Mouse (Mus musculus): Measurements from ENCODE around the gene Tgoln1.

Tgoln1 gene

GRCm38 (mm10) chr6:72616643-72617288 lies at the start of gene Tgoln1:
TSS of gene Tgoln1 (minus strand) at chr6:72617000.
- DNase-seq (ENCODE audit: low spot score in 2 of 2): peak; percentile 92 to 93

- DNase-seq (ENCODE audit: low spot score in 2 of 2): no peak
Measured at GRCm38 (mm10) chr6:72664290-72664689, 47.5 kb upstream of the Tgoln1 start.

- DNase-seq (ENCODE audit: low spot score in 2 of 2): no peak
Measured at GRCm38 (mm10) chr6:72663000-72663399, 46.2 kb upstream of the Tgoln1 start.

GRCm38 (mm10) chr6:72660391-72660720 lies 43.6 kb upstream of the Tgoln1 start:
- DNase-seq (ENCODE audit: low spot score in 2 of 2): no peak

GRCm38 (mm10) chr6:72659717-72660390 lies 43.1 kb upstream of the Tgoln1 start:
- no peak for DNase-seq (ENCODE audit: low spot score in 2 of 2)

- no peak for DNase-seq (ENCODE audit: low spot score in 2 of 2)
Measured at GRCm38 (mm10) chr6:72658006-72658405, 41.2 kb upstream of the Tgoln1 start.

- DNase-seq (ENCODE audit: low spot score in 2 of 2): no peak
Measured at GRCm38 (mm10) chr6:72656053-72656442, 39.2 kb upstream of the Tgoln1 start.

- DNase-seq (ENCODE audit: low spot score in 2 of 2): peak; percentile 66 to 75
Measured at GRCm38 (mm10) chr6:72655309-72656052, 38.7 kb upstream of the Tgoln1 start.

- no peak for DNase-seq (ENCODE audit: low spot score in 2 of 2)
Measured at GRCm38 (mm10) chr6:72654355-72654754, 37.6 kb upstream of the Tgoln1 start.

- peak in 1 of 2 experiments; percentile 77 for DNase-seq (ENCODE audit: low spot score in 2 of 2)
Measured at GRCm38 (mm10) chr6:72653419-72653818, 36.6 kb upstream of the Tgoln1 start.

- no peak for DNase-seq (ENCODE audit: low spot score in 2 of 2)
Measured at GRCm38 (mm10) chr6:72650338-72650851, 33.6 kb upstream of the Tgoln1 start.

- no peak for DNase-seq (ENCODE audit: low spot score in 2 of 2)
Measured at GRCm38 (mm10) chr6:72648002-72648595, 31.3 kb upstream of the Tgoln1 start.

GRCm38 (mm10) chr6:72647383-72647820 lies 30.6 kb upstream of the Tgoln1 start:
- peak; percentile 58 to 61 for DNase-seq (ENCODE audit: low spot score in 2 of 2)

GRCm38 (mm10) chr6:72645364-72645763 lies 28.6 kb upstream of the Tgoln1 start:
- no peak for DNase-seq (ENCODE audit: low spot score in 2 of 2)

GRCm38 (mm10) chr6:72644576-72644975 lies 27.8 kb upstream of the Tgoln1 start:
- no peak for DNase-seq (ENCODE audit: low spot score in 2 of 2)

- DNase-seq (ENCODE audit: low spot score in 2 of 2): no peak
Measured at GRCm38 (mm10) chr6:72641218-72641954, 24.6 kb upstream of the Tgoln1 start.

GRCm38 (mm10) chr6:72636940-72637339 lies 20.1 kb upstream of the Tgoln1 start:
- DNase-seq (ENCODE audit: low spot score in 2 of 2): no peak

GRCm38 (mm10) chr6:72635760-72636431 lies 19.1 kb upstream of the Tgoln1 start:
- peak in 1 of 2 experiments; percentile 50 for DNase-seq (ENCODE audit: low spot score in 2 of 2)

- DNase-seq (ENCODE audit: low spot score in 2 of 2): no peak
Measured at GRCm38 (mm10) chr6:72634311-72634710, 17.5 kb upstream of the Tgoln1 start.

- no peak for DNase-seq (ENCODE audit: low spot score in 2 of 2)
Measured at GRCm38 (mm10) chr6:72631700-72632099, 14.9 kb upstream of the Tgoln1 start.

- no peak for DNase-seq (ENCODE audit: low spot score in 2 of 2)
Measured at GRCm38 (mm10) chr6:72630961-72631360, 14.2 kb upstream of the Tgoln1 start.
